Mouse (Mus musculus): Measurements from ENCODE around the gene Ccdc122.
A peak's percentile ranks its signal among the peaks of the same experiment; 100 is the strongest.
"Not testable (repeated sequence)": the region's sequence is repeated elsewhere in the genome, so short reads cannot be mapped to it uniquely, and the experiment has no call there.

Gene Ccdc122

GRCm38 (mm10) chr14:77036226-77037046 lies at the start of gene Ccdc122, which contains the start of gene Lacc1:
Ccdc122 (plus strand) TSS chr14:77036772.
Lacc1 (minus strand) TSS chr14:77036904.
- DNase-seq (ENCODE audit: low spot score in 2 of 2) = peak; percentile 40 to 78

DNA sequence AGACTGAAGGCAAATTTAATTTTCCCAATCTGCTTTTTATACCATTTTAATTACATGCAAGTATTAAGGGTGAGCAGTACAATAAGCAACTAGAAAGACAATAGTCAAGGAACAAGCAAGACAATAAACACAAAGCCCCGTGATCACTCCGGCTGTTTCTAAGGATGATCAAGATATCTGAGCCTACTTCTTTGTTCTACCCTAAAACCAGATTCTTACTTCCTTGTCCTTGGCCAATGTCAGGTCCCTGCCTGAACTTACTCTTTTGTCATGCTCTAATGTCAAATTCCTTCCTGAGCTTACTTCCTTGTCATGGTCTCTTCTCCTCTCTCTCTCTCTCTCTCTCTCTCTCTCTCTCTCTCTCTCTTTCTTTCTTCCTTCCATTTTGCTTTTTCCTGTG lies 46.2 kb upstream of the Ccdc122 start:
- not testable (repeated sequence) for DNase-seq (ENCODE audit: low spot score in 2 of 2)

- DNase-seq (ENCODE audit: low spot score in 2 of 2) = no peak
Observed at GRCm38 (mm10) chr14:77004740-77005139, 31.8 kb upstream of the Ccdc122 start.

- DNase-seq (ENCODE audit: low spot score in 2 of 2) = no peak
Observed at GRCm38 (mm10) chr14:77005566-77005965, 31.0 kb upstream of the Ccdc122 start.

- peak; percentile 56 to 74 for DNase-seq (ENCODE audit: low spot score in 2 of 2)
Observed at GRCm38 (mm10) chr14:77008238-77008637, 28.3 kb upstream of the Ccdc122 start.

- peak; percentile 78 for DNase-seq (ENCODE audit: low spot score in 2 of 2)
Observed at GRCm38 (mm10) chr14:77011804-77012203, 24.8 kb upstream of the Ccdc122 start.

- DNase-seq (ENCODE audit: low spot score in 2 of 2) = not testable (repeated sequence)
Observed at GRCm38 (mm10) chr14:77016783-77017182, 19.8 kb upstream of the Ccdc122 start.

GRCm38 (mm10) chr14:77017211-77017610 lies 19.4 kb upstream of the Ccdc122 start:
- DNase-seq (ENCODE audit: low spot score in 2 of 2) = no peak

- DNase-seq (ENCODE audit: low spot score in 2 of 2) = no peak
Observed at GRCm38 (mm10) chr14:77024499-77024898, 12.1 kb upstream of the Ccdc122 start.

DNA sequence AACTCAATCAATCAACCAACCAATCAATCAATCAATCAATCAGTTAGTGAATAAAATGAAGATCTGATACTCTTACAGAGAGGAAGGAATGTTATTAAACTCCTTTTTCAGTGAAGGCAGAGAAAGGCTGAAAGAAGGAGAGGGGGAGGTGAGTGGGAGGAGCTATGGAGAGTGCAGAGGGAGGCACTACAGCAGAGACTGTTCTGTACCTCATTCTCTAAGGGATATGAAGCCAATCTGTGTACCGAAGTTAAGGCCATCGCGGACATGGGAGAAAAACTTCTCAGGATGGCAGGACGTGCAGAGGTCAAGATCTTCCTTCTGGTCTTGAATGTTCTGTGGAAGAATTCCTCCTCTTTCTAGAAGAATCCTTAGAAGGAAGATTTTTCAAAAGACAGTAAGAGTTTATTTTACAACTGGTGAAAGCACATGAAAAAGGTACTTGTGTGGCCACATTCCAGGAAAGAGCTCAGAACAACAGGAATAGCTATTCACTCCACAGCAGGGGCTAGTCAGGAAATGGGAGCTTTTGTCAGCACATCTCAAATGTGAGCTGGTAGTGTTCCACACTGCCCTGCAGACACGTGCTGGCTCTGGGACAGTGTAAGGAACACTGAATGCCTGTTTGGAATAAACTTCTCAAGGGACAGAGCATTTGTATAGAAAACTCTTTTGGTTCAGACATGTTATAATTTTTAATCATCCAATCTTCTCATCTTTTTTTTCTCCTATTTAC lies 7.1 kb upstream of the Ccdc122 start:
- no peak for DNase-seq (ENCODE audit: low spot score in 2 of 2)

DNA sequence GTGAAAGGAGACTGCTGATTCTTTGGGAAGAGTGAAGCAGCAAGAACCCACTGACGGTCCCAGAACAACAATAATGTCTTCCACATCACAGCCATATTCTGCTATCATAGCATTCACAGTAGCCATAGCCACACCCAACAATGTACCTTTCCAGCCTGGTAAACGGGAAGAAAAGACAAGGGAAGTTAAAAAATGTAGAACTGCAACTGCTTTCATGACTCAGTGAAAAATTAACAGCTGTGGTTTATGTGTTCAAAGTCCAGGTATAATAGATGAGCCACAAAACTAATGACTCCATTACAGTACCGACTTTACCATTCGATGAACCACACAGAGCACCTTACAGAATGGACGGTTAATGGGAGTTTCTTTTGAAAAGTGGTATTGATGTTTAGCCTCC lies 5.8 kb upstream of the Ccdc122 start:
- DNase-seq (ENCODE audit: low spot score in 2 of 2) = no peak

- DNase-seq (ENCODE audit: low spot score in 2 of 2) = no peak
Observed at GRCm38 (mm10) chr14:77032433-77032832, 4.1 kb upstream of the Ccdc122 start.

- DNase-seq (ENCODE audit: low spot score in 2 of 2) = no peak
Observed at GRCm38 (mm10) chr14:77033391-77033790, 3.2 kb upstream of the Ccdc122 start.

DNA sequence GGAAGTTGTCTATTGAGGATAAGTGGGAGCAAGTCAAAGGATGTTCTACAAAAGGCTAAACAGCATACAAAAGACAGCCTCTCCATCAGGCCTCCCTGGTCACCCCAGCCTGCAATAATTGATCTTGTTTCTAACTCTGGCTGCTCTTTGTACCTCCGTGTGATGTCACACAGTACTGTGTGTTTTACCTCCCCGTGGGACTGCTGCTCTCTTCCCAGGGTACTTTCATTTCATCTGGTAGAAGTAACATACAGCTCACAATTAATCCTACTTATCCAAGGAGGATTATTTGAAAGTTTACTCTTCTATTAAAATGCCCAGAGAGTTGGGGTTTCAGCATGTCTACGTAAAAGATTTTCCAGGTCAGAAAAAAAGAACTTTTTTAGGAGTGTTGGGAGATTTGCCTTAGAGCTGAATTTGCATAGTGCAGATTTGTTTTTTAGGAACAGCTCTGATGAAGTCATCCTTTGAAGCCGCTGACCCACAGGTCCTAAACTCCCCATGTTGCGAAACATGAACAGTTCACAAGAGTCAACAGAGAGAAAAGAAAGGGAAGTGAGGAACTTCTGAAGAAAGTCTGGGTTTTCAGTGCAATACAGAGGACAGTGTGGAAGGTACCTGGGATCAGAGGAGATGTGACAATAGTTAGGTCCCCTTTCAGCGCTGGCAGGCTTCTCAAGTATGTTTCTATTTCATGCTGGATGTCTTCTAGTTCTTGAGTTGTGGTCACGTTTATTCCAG lies 2.2 kb upstream of the Ccdc122 start:
- DNase-seq (ENCODE audit: low spot score in 2 of 2) = no peak

DNA sequence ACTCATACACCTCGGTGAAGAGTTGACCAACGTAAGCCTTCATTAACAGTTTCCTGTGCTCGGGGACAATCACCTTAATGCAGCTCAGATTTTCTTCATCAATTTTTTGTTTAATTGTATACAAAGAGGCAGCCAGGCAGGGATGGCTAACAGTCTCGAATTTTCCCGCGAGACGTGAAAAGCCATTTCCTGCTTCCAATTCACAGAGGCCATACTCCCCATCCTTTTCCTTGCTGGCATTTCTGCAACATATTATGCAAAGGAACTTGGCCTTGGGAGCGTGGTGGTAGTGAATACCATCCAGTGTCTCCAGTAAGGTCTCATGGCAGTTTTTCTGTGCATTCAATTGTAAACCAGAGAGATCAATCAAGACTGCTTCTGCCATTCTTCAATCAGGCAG lies 1.6 kb upstream of the Ccdc122 start:
- DNase-seq (ENCODE audit: low spot score in 2 of 2) = no peak

DNA sequence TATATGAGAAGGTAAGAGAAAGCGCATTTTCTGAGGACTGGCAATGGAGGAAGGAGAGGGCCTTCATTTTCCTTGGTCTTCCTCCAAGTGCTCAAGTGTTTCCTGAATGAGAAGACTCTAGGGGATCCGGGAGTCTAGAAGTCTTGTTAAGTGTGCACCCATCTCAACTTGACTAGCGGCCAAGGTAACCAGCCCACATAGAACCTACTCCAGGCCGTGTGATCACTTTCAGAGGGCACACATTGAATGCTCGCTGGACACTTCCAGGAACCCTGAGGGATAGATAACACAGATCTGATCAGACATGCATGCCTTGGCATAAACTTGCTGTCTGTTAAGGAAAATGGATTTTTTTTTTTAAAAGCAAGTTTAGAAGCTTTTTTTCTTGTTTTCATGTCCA lies 758 bp downstream of the Ccdc122 start:
- DNase-seq (ENCODE audit: low spot score in 2 of 2) = no peak

- DNase-seq (ENCODE audit: low spot score in 2 of 2) = no peak
Observed at GRCm38 (mm10) chr14:77037832-77038425, 1.4 kb downstream of the Ccdc122 start.

- no peak for DNase-seq (ENCODE audit: low spot score in 2 of 2)
Observed at GRCm38 (mm10) chr14:77053288-77053687, 16.7 kb downstream of the Ccdc122 start.

GRCm38 (mm10) chr14:77069361-77069760 lies 32.8 kb downstream of the Ccdc122 start:
- DNase-seq (ENCODE audit: low spot score in 2 of 2) = no peak

DNA sequence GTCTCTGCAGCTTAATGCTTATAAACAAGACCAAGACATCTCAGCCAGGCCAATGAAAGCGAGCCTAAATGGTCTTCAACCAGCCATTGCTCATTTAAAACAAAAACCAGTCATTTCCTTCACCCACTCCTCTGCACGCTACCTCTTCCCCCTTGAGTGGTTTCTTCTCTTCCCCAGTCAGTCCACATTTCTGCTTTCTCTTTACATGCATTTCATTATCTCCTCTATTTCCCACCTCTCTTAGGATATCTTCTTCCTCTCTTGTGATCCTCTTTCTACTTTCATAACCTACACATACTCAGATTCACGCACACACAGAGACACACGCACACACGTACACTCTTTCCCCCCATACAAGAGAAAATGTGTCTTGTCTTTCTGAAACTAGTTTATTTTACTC lies 44.7 kb downstream of the Ccdc122 start:
- no peak for DNase-seq (ENCODE audit: low spot score in 2 of 2)

DNA sequence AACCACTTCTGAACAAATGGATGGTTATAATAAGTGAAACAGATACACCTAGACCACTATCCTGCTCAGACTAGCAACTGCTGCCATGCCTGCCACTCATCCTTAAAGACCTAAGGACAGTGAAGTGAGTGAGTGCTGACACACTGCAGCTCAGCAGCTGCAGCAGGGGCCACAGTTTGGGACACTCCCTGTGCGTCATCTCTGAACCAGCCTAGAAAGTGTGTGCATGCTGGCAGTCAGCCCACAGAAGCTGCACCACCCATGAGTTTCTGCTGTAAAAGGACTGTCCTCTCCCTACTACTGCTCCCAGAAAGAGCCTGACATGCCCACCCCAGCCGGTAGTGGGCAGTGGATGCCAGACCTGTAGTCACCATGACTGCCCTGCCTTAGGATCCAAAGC lies 63.7 kb downstream of the Ccdc122 start:
- no peak for DNase-seq (ENCODE audit: low spot score in 2 of 2)

- DNase-seq (ENCODE audit: low spot score in 2 of 2) = not testable (repeated sequence)
Observed at GRCm38 (mm10) chr14:77110622-77111021, 74.0 kb downstream of the Ccdc122 start.

Data from cerebellum, postnatal 4 days (tissue).